Mouse (Mus musculus) forebrain, postnatal 0 days (tissue): ENCODE measurements around the gene Gm20481. TPM values are rescaled to one million over a fixed set of nuclear protein-coding genes. Genes with fewer than 3 reads are reported as not detected.
"Not testable (repeated sequence)": the region's sequence is repeated elsewhere in the genome, so short reads cannot be mapped to it uniquely, and the experiment has no call there.

Source experiments
- ATAC-seq: fragments of 200-750 bp; cut with Nextera tagmentation; 2 replicates; pipeline ENCODE4 v1.8.0; 2017; ENCODE audit warnings: mild to moderate bottlenecking, moderate library complexity
- DNase-seq: peaks from one replicate; pipeline ENCODE4 v3.0.0-alpha.2; 2015
- H3K27ac ChIP-seq: fragments of 300-500 bp; sonication (generic); 2 replicates; pipeline ENCODE4 v1.5.1; 2014; ENCODE audit warnings: low read depth, mild to moderate bottlenecking, antibody characterized with exemption, low read length, moderate library complexity, mixed read lengths
- H3K27me3 ChIP-seq: fragments of 300-500 bp; sonication (generic); 2 replicates; pipeline ENCODE4 v1.6.1; 2014; ENCODE audit warnings: mild to moderate bottlenecking, low read length, mixed read lengths; ENCODE audit not compliant: insufficient read depth
- H3K36me3 ChIP-seq: fragments of 300-500 bp; sonication (generic); 2 replicates; pipeline ENCODE4 v1.6.1; 2014; ENCODE audit warnings: mild to moderate bottlenecking, moderate library complexity; ENCODE audit not compliant: insufficient read depth
- H3K4me1 ChIP-seq: fragments of 300-500 bp; sonication (generic); 2 replicates; pipeline ENCODE4 v1.6.1; 2014; ENCODE audit warnings: antibody characterized with exemption; ENCODE audit not compliant: insufficient read depth
- H3K4me2 ChIP-seq: fragments of 300-500 bp; sonication (generic); 2 replicates; pipeline ENCODE4 v1.6.1; 2014; ENCODE audit warnings: low read depth, mild to moderate bottlenecking, moderate library complexity
- H3K4me3 ChIP-seq: fragments of 300-500 bp; sonication (generic); 2 replicates; pipeline ENCODE4 v1.5.1; 2014; ENCODE audit warnings: low read depth, low read length, mixed read lengths
- H3K9ac ChIP-seq: fragments of 300-500 bp; sonication (generic); 2 replicates; pipeline ENCODE4 v1.6.1; 2014; ENCODE audit warnings: mild to moderate bottlenecking
- H3K9me3 ChIP-seq: fragments of 300-500 bp; sonication (generic); 2 replicates; pipeline ENCODE4 v1.6.1; 2016; ENCODE audit warnings: low read length
- CTCF ChIP-seq: sonication (generic); IDR thresholded peaks from 2 replicates; pipeline ENCODE4 v1.5.1; 2016; ENCODE audit warnings: antibody characterized with exemption, control low read depth, low read depth
- WGBS: fragments of 180-500 bp; shearing (Covaris S2); extraction: QIAGEN DNeasy Blood & Tissue Kit; methylation state at CpG from one replicate; pipeline ENCODE4 v1.1.7; 2014; 5-methylcytosine and 5-hydroxymethylcytosine counted together
- polyA plus RNA-seq: library from polyadenylated mRNA; unstranded; fragments of >200 nt; fragmentation: Nextera tagmentation; extraction: Ambion mirVana; gene quantifications from 2 replicates; pipeline ENCODE4 v1.2.1, GENCODE M21; 2015
- total RNA-seq: library from RNA; depleted of rRNA; stranded (reverse); fragments of >200 nt; gene quantifications from 2 replicates; pipeline ENCODE4 v1.2.3, GENCODE M21; 2014

Gm20481 gene
- total and polyA plus RNA-seq, 2 experiments from 2014 or later: not detected

GRCm38 (mm10) chr17:34984218-34984617, 14.5 kb downstream of the Gm20481 start:
- no peak overlapping the region for H3K9ac ChIP-seq
- DNase-seq (peak; percentile 17), ATAC-seq (no peak)
- no peaks in the 10 kb centered on the region for H3K9me3 ChIP-seq
- H3K27ac ChIP-seq: no peak overlapping the region
- no peak overlapping the region for H3K4me3 ChIP-seq
- WGBS: 74% methylated on average over 2 of the region's 2 CpGs
- peaks cover 16% of the 10 kb centered on the region for H3K36me3 ChIP-seq
- H3K27me3 ChIP-seq: no peaks in the 10 kb centered on the region
- H3K4me1 ChIP-seq: peaks cover 6% of the 10 kb centered on the region
- no peak overlapping the region for H3K4me2 ChIP-seq
- TF ChIP-seq CTCF: peak; percentile 71

GRCm38 (mm10) chr17:34994751-34995150, 25.0 kb downstream of the Gm20481 start:
- H3K27me3 ChIP-seq: no peaks in the 10 kb centered on the region
- TF ChIP-seq CTCF: no peak
- H3K9me3 ChIP-seq: no peaks in the 10 kb centered on the region
- no peaks in the 10 kb centered on the region for H3K4me1 ChIP-seq
- no peak for DNase-seq
- ATAC-seq: no peak
- no peak overlapping the region for H3K9ac ChIP-seq
- H3K36me3 ChIP-seq: peaks cover 4% of the 10 kb centered on the region; the same call in 1 of the 2 replicates
- no peak overlapping the region for H3K27ac ChIP-seq
- H3K4me2 ChIP-seq: no peak overlapping the region
- no peak overlapping the region for H3K4me3 ChIP-seq

- not testable (repeated sequence) for H3K4me2 ChIP-seq, ATAC-seq, H3K9ac ChIP-seq, H3K9me3 ChIP-seq, DNase-seq, H3K4me3 ChIP-seq, H3K27ac ChIP-seq, H3K27me3 ChIP-seq, H3K36me3 ChIP-seq, H3K4me1 ChIP-seq
- 90% methylated on average over 4 of the region's 4 CpGs for WGBS
Measured at GRCm38 (mm10) chr17:34995192-34995591, 25.5 kb downstream of the Gm20481 start.

GRCm38 (mm10) chr17:34995927-34996326, 26.2 kb downstream of the Gm20481 start:
- H3K27me3 ChIP-seq, H3K9me3 ChIP-seq, H3K9ac ChIP-seq, H3K27ac ChIP-seq, DNase-seq, H3K4me1 ChIP-seq, H3K36me3 ChIP-seq, H3K4me3 ChIP-seq, ATAC-seq, H3K4me2 ChIP-seq: not testable (repeated sequence)
- 100% methylated on average over 4 of the region's 4 CpGs for WGBS

GRCm38 (mm10) chr17:34996411-34997141, 26.9 kb downstream of the Gm20481 start:
- WGBS: 90% methylated on average over 12 of the region's 14 CpGs

GRCm38 (mm10) chr17:34997142-34997483, 27.4 kb downstream of the Gm20481 start:
- Histone ChIP-seq H3K9ac (no peak overlapping the region), H3K4me1 (no peaks in the 10 kb centered on the region; the same call in 1 of the 2 replicates), H3K27me3 (no peaks in the 10 kb centered on the region), H3K9me3 (no peaks in the 10 kb centered on the region), H3K27ac (no peak overlapping the region), H3K4me3 (no peak overlapping the region), H3K4me2 (no peak overlapping the region), H3K36me3 (no peaks in the 10 kb centered on the region)
- no peak for TF ChIP-seq CTCF
- WGBS: 82% methylated on average over 5 of the region's 5 CpGs
- ATAC-seq (no peak), DNase-seq (no peak)

More at GRCm38 (mm10) chr17:34996411-34997141, 26.9 kb downstream of the Gm20481 start:
- no peak overlapping the region for H3K27ac ChIP-seq
- H3K36me3 ChIP-seq: no peaks in the 10 kb centered on the region
- DNase-seq (no peak), ATAC-seq (no peak)
- no peaks in the 10 kb centered on the region for H3K9me3 ChIP-seq
- H3K4me1 ChIP-seq: no peaks in the 10 kb centered on the region
- no peak overlapping the region for H3K9ac ChIP-seq
- H3K27me3 ChIP-seq: no peaks in the 10 kb centered on the region
- no peak overlapping the region for H3K4me2 ChIP-seq
- no peak for TF ChIP-seq CTCF
- H3K4me3 ChIP-seq: no peak overlapping the region

- H3K27me3 ChIP-seq: no peaks in the 10 kb centered on the region
- H3K9me3 ChIP-seq: no peaks in the 10 kb centered on the region
- no peaks in the 10 kb centered on the region for H3K36me3 ChIP-seq
- no peak for TF ChIP-seq CTCF
- DNase-seq (no peak), ATAC-seq (no peak)
- no peak overlapping the region for H3K4me3 ChIP-seq
- H3K4me1 ChIP-seq: peaks cover 10% of the 10 kb centered on the region
- H3K9ac ChIP-seq: no peak overlapping the region
- 97% methylated on average over 15 of the region's 15 CpGs for WGBS
- H3K27ac ChIP-seq: no peak overlapping the region
- no peak overlapping the region for H3K4me2 ChIP-seq
Measured at GRCm38 (mm10) chr17:34998526-34999430, 29.1 kb downstream of the Gm20481 start.

- not testable (repeated sequence) for H3K4me1 ChIP-seq, H3K27me3 ChIP-seq, H3K9me3 ChIP-seq, ATAC-seq, DNase-seq, H3K27ac ChIP-seq
- H3K4me2 ChIP-seq: peak overlapping the region; percentile 95
- H3K4me3 ChIP-seq: peak overlapping the region; percentile 71
- H3K36me3 ChIP-seq: peaks cover 11% of the 10 kb centered on the region
- peak overlapping the region; percentile 93 for H3K9ac ChIP-seq
- WGBS: 26% methylated on average over 29 of the region's 32 CpGs
Measured at GRCm38 (mm10) chr17:34999871-35000716, 30.4 kb downstream of the Gm20481 start.
